Mouse (Mus musculus) urinary bladder, adult 18-20 months (tissue): ENCODE measurements at regions not wholly inside any gene's neighbourhood (a gene's known extent, or its start where the extent isn't known, plus 50 kb on each side); places are given as distances from the start of the nearest gene placed in this dataset.

Source experiments
- DNase-seq, 2 experiments: peaks; one replicate each; pipeline ENCODE4 v3.0.0; 2022; ENCODE audit warnings: low spot score in 2 of 2, mixed read lengths in 2 of 2

DNA sequence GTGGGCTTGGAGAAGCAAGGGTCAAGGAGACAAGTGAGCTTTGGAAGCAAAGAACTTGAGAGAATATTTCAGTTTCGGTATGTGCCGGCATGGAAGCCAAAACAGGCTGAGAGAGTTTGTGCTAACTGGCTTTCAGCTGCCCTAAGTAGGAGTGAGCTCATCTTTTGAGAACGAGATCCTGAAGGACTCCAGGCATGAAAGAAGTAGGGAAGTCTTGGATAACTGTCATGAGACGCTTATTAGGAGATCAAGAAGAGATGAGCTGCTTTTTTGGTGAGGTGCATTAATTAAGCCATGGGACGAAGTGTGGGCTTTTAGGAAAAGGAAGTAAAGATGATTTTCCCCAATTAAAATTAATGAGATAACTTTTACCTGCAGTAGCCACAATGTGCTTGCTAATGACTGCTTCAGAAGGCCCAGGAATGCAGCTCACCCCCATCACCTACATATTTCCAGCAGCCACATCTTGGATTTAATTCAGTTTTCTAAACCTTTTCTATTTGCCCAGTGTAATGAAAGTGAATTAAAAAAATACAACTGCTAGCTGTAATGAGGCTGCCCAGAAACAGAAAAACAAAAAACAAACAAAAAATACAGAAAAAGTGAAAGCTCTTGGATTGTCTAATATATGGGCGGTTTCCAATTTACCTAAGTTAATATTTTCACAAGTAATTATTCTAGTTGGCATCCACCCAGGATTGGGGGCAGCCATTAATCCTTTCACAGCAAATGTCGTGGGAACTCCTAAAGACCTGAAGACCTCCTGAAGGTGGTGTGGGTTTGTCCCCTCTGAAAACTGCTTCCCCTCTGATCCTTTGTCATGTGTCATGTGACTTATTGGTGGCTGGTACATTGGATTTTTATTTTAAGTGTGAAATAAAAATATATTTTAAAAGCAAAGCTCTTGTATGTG, 204.7 kb upstream of the Slc39a10 start:
- DNase-seq = no peak

DNA sequence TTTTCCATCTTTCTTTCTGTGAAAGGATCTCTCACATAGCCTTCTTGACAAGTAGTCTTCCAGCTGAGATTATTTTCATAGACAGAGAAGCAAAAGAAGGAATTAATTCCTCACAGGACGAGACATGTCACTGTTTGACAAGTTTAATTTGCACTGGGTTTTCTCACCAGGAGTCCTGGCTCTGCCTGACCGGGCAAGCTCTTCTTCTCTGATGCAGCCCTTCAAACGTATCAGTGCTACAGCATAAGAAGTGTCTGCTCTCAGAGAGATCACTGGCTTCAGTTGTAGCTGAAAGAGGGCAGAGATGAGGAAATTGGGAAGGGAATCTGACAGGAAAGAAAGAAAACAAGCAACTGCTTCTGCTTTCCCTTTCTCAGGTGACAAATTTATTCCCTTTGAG, 201.8 kb upstream of the Slc39a10 start:
- no peak for DNase-seq

DNA sequence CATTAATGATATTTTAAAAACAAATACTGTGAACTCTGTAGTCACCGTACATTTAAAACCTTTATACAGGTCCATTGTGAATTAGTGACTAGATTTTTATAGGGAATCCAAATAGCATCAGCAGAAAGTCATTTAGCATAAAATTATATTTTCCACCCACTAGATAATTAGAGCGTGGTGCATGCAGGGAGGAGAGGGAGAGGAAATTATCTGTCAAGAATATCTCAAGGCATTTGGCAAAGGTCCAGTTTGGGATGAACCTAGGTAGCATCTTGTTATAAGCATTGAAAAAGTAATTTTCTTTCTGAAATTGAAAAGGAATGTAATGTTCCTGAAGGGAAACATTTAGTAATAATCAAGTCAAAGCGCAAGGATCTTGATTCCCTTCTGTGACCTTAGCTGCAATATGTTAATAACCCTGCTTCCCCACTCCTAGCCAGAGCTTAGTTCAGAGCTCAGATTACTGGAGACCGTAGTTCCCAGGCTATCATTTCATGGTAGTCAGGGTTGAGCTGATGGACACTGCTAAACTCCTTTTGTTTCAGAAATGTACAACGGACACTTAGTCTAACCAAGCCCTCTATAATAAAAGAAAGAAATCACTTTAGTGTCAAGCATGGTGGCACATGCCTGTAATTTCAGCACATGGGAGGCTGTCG, 200.8 kb upstream of the Slc39a10 start:
- no peak for DNase-seq

DNA sequence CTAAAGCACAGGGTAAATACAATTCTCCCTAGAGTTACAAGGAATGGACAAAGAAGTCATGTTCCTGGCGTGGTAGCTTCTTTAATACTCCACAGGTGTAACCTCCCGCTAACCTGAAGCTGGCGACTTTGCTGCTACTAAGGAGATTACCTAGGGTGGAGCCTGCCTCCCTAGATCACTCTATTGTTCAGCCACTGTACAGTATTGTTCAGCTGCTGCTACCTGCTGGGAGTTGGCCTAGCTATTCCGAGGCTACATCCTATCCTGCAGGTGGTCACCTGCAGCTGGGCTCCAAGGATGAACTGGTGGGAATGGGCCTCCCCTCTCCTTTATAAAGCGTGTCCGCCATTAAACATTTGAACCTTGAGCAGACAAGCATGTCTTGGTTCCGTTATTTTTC, 183.8 kb upstream of the Slc39a10 start:
- DNase-seq = no peak

DNA sequence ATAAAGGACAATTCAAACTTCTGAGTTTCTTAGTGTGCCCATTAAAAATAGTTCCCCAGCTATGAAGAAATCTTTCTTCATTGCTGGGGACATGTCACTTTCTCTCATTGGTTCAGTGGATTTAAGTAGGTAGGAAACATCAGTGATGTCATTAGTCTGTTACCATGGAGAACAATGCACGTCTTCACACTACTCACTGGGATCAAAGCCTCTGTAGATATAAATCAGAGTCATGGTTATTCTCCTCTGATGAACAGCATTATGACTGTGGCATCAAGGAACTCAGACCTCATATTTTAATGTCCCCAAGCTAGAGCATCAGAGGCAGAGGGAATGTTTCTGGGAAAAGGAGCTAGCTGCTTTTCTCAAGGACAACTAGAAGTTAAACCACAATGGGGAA, 165.5 kb upstream of the Slc39a10 start:
- no peak for DNase-seq

DNA sequence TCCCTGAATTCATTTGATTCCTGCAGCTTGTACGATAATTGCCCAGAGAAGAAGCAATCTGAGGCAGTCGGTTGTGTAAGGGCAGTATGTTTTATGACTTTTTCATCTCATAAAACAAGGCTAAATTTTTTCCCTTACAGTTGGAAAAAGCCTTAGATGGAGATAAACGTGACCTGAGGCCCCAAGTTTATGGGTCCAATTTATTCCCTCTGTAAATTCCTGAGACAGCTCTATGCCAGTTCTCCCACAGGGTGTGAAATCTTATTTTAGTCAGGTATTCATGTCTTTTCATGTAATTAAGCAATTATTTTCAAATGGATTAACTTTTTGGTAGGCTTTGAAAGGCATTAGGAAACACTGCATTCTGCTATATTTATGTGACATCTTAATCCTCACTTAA, 164.7 kb upstream of the Slc39a10 start:
- DNase-seq = no peak

DNA sequence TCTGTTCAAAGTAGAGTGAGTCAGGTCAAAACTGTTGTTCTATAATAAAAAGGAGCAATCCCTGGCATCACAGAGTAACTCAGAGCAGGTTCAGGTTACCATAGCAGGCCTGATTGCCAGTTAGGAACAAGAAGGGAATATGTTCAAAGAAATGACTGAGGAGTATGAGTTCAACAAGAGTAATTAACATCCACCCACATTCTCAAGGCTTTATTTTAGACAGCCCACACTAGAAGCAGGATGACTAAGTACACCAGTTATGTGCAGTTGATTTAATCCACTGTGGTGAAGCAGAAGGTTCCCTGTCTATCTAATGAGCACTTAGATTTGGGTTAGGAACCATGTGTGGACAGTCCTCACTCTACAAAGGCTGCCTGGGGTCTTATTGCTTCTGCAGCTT, 158.5 kb upstream of the Slc39a10 start:
- no peak for DNase-seq

DNA sequence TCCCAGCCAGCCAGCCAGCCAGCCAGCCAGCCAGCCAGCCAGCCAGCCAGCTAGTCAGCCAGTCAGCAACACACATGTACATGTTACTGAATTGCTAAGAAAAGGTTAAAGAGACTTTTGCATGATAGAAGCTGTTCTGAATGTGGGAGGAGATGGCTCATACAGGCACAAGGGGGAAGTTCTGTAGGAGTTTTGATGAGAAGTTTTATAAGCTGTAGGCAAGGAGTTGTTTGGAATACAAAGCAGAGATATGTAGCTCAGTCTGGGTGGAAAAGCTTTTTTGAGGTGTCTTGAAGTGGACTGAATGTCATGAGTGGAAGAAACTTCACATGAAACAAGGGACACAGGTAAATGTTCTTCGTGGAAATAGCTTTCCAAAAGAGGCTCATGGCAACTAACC, 157.8 kb upstream of the Slc39a10 start:
- no peak for DNase-seq

DNA sequence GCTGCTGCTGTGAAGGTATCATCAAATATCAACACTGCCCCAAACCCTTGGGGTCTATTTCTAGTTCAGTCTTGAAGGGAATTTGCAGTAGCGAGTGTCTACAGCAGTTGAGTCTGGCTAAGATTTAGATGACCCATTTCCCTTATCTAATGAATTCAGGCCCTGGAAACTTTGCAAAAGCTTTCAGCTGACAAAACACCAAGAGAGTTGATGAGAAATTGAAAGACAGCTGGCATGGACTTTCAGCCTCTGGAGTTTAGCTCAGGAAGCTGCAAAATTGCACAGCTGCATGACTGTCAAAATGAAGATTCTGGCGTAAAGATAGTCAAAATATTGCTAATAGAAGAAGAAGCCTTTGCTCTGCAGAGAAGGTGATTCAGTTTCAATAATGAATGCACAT, 144.9 kb upstream of the Slc39a10 start:
- no peak for DNase-seq

DNA sequence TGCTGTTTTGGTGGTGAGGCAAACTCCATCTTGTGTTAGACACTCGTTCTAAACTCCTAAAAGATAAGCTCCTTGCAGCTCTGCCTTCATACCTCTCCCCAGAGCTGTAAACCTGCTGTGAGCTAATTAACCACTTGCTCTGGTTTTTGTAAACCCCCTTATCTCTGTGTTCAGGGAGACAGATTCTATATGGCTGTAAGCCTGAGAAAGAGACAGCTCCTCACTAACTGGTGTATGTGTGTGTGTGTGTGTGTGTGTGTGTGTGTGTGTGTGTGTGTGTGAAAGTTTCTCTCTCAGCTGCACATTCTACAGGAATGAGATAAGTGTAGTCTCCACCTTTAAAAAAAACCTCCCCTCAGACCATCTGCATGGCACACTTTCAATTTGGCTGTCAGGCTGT, 126.7 kb upstream of the Slc39a10 start:
- no peak for DNase-seq

DNA sequence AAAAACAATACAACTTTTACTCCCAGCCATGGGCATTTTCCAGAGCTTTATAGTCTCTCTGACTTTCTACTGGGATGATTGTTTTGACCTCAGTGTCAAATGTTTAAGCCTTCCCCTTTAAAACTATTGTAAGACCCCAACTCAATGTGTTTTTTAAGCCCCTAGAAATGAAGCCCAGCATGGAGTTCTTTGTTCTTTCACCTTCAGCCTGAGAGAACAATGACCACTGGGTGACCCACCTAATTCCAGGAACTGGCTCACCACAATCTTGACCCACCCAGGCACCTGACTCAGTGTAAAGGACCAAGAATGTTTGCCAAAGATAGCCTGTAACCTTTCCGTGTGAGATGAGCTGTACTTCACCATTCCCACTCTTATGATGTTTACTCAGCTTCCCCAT, 121.9 kb upstream of the Slc39a10 start:
- no peak for DNase-seq

DNA sequence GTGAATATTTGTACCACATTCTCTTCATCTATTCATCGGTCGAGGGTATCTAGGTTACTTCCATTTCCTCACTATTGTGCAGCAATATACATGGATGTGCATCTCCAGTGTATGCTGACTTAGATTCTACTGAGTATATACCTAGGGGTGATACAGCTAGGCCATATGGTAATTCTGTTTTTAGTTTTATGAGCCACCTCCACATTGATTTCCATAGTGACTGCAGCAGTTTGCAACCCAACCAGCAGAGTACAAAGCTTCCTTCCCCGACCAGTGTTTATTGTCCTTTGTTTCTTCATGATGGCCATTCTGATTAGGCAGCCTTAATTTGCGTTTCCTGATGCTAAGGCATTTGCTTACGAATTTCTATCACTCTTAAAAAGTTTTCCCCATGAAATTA, 111.1 kb upstream of the Slc39a10 start:
- DNase-seq = no peak

DNA sequence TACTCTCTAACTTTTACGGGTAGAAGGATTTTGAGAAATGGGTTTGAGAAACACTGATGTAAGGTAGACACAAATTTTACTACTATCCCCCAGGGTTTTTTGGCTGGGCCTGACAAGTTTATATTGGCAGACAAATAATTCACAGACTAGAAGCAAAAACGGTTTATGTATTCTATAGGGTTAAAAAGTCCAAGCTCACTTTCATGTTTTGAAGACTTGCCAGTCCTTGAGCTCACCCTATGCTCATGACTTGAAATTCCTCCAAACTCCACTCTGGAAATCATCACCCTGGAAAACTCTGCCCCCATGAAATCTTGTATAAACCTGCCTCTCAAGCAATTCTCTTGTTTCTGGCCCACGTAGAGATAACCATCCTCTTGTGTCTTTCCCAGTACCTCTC, 106.7 kb upstream of the Slc39a10 start:
- no peak for DNase-seq

DNA sequence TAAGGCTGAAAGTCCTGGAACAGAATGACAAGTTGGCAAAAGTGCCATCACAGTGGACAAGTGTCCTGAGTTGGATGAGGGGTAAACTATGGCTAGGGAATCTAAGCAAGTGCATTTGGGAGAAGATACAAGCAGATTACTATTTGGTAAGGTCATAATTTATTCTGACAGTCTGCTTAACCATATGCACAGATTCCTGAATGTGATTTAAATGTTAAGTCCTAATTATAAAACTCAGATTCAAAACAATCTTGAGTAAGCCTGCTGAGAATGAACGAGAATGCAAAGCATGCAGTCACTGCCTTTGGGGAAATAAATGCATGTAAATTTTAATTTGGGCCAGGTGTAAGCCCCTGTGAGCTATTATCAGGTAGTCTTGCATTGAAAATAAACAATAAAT, 93.3 kb upstream of the Slc39a10 start:
- DNase-seq = no peak

DNA sequence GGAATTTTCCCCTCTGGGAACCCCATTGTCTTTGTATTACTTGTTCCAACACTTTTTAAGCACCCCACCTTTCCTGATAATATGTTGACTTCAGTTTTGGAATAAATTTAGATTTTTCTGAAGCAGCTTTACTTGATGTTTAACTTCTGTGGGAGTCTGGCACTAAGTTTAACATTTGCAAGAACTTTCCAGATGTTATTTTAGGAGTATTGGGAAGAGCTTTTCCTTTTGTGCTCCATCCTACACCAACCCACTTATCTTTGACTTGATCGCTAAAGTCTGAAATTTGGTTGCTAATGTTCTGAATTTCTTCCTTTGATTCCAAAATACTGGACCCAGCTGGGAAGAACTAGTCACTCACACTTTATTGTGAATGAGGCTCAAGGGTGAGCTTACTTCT, 90.4 kb upstream of the Slc39a10 start:
- DNase-seq = no peak

DNA sequence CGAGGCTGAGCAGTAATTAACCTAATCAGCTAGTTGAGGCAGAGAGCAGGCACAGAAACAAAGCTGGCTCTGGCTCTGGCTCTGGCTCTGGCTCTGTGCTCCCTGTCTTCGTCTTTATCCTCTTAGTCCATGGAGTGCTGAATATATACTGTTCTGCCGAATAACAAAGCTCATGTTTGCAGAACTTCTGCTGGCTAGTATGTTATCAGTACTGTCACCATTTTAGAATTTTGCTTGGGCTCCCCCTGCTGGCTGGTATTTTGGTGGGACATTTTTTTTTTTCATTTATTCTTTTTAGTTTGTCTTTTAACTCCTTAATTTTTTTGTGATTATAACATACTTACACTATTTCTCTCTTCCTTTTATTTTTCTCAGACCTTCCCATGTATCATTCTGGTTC, 77.8 kb upstream of the Slc39a10 start:
- DNase-seq = peak; percentile 10 to 28

DNA sequence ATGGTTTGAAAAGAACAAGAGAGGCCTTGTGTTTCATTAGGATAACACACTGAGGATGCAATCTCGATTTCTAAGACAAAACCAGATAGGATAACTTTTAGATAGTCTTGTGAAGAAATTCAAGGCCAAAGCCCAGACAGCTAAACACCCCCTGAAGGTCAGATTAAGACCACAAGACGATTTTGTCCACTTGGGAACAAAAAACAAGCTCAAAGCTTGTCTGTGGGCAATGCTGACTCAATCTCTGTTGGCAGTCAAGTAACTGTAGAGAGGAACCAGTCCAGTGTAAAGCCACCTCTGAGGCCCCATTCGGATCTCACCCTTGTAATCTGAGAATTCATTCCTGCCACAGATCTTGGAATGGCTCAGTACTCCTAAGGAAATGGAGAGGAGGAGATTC, 75.7 kb upstream of the Slc39a10 start:
- no peak for DNase-seq

DNA sequence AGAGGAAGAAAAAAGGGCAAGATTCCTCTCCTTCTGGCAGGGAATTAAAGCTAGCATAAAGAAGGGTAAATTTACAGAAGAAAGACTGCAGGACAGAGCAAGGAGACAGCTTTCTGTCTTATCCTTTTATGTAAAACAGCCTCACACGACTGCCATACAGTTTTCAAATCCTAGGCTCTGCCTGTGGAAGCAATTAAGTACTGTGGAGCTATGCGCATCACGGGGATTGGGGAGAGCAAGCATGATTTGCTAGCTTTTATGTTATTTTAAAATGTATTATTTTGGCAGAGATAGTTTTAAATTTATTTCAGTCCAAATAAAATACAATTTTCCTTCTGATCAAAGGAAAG, 74.2 kb upstream of the Slc39a10 start:
- no peak for DNase-seq

DNA sequence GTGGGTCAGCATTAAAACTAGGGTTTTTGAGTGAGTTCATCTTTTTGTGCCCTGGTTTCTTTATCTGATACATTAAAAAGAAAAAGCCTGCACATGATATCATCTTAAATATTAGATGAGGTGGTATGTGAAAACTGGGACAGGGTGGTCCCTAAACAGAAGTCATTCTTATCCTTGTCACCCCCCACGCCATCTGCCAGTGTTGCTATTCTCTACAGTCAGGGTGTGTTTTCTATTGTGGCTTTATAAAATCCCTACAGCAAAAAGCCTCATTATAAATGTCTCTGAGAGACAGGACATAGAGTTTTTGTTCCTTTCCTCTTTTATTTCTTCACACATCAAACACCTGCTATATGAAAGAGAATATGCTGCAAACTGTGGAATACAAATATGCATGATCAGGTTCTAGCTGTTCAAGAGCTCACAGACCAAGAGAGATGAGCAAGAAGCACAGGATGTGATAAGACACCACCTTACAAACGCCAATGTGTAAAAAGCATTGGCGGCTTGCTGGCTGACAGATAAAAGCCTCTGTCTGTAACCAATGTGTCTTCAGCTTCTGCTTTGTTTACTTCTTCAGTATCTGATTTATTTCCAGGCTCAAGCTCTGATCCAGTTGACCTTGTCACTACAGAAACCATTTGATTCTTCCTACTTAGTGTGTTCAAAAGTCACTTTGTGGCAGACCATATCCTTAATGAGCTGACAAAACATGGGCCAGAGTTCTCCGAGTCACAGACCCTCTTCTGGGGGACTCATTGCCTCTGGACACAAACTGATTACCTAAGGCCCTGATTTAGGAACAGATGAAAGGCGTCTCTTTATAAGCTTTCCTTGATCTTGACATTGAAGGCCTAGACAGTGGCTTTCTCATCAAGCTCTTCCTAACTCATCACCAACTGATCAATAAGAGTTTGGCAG, 73.6 kb upstream of the Slc39a10 start:
- DNase-seq = no peak

DNA sequence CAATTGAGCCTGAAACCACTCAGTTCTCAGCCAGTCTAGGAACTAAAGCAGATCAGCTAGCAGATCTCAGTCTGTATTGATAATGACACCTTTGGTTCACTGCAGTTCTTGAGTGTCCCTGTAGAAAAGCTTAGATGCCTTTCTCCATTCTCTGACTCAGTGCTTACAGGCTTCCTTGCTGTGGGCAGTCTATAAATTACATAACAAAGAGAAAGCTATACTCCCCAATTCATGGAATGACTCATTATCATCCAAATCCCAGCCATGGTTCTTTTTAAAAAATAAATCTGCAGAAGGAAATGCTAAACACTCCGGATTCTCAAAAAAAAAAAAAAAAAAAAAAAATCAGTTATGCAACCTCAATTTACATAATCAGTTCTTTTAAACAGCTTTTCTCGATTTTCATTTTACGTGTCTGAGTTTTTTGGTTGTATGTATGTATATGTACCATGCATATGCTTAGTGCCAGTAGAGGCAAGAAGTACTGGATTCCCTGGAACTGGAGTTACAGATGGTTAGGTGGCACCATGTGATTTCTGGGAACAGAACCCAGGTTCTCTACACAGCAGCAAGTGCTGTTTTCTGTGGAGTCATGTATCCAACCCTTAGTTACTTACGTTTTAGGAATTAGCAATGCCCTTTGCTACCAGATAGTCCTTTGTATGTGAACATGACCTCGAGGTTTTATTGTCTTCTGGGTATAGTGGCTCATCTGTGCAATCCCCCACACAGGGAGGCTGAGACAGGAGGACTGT, 71.5 kb upstream of the Slc39a10 start:
- DNase-seq = no peak
